Mouse (Mus musculus) stomach, embryonic 15.5 days (tissue): ENCODE results near the gene Poc1b. TPM values are rescaled to one million over a fixed set of nuclear protein-coding genes. Genes with fewer than 3 reads are reported as not detected.

Experiments
- ATAC-seq: fragments of 200-750 bp; cut with Nextera tagmentation; 2 replicates; pipeline ENCODE4 v1.8.0; 2017; ENCODE audit warnings: low read depth, moderate number of reproducible peaks, moderate TSS enrichment; ENCODE audit not compliant: insufficient read depth, low FRiP score
- H3K27ac ChIP-seq: fragments of 300-500 bp; sonication (generic); 2 replicates; pipeline ENCODE4 v1.5.1; 2015; ENCODE audit warnings: mild to moderate bottlenecking, inconsistent platforms
- H3K27me3 ChIP-seq: fragments of 300-500 bp; sonication (generic); replicated peaks from 2 replicates; pipeline ENCODE4 v1.6.1; 2015; ENCODE audit warnings: inconsistent platforms
- H3K36me3 ChIP-seq: fragments of 300-500 bp; sonication (generic); 2 replicates; pipeline ENCODE4 v1.6.1; 2015; ENCODE audit warnings: inconsistent platforms
- H3K4me1 ChIP-seq: fragments of 300-500 bp; sonication (generic); 2 replicates; pipeline ENCODE4 v1.6.1; 2015; ENCODE audit warnings: inconsistent platforms
- H3K4me2 ChIP-seq: fragments of 300-500 bp; sonication (generic); 2 replicates; pipeline ENCODE4 v1.6.1; 2015; ENCODE audit warnings: mild to moderate bottlenecking, inconsistent platforms
- H3K4me3 ChIP-seq: fragments of 300-500 bp; sonication (generic); replicated peaks from 2 replicates; pipeline ENCODE4 v1.5.1; 2015; ENCODE audit warnings: inconsistent platforms
- H3K9ac ChIP-seq: fragments of 300-500 bp; sonication (generic); 2 replicates; pipeline ENCODE4 v1.6.1; 2015; ENCODE audit warnings: inconsistent platforms
- H3K9me3 ChIP-seq: fragments of 300-500 bp; sonication (generic); 2 replicates; pipeline ENCODE4 v1.6.1; 2016; ENCODE audit warnings: inconsistent platforms
- WGBS: fragments of 180-500 bp; shearing (Covaris S2); methylation state at CpG from one replicate; pipeline ENCODE4 v1.1.7; 2015; 5-methylcytosine and 5-hydroxymethylcytosine counted together
- polyA plus RNA-seq: library from polyadenylated mRNA; unstranded; fragments of >200 nt; fragmentation: Nextera tagmentation; extraction: Ambion mirVana; gene quantifications from 2 replicates; pipeline ENCODE4 v1.2.1, GENCODE M21; 2015

The Poc1b gene
- polyA plus RNA-seq, 1 experiment from 2014 or later: 17.7 TPM

- no peak for ATAC-seq
- no peaks in the 10 kb centered on the region for H3K36me3 ChIP-seq
- no peaks in the 10 kb centered on the region for H3K9me3 ChIP-seq
- no peak overlapping the region for H3K27ac ChIP-seq
- H3K4me3 ChIP-seq: no peak overlapping the region
- WGBS: 56% methylated on average over 16 of the region's 16 CpGs
- 0 out of 2 replicates have a peak, but pooled peaks cover 3% of the 10 kb centered on the region for H3K4me1 ChIP-seq
- no peaks in the 10 kb centered on the region for H3K27me3 ChIP-seq
- H3K9ac ChIP-seq: no peak overlapping the region
- no peak overlapping the region for H3K4me2 ChIP-seq
Measured at GRCm38 (mm10) chr10:99241829-99242711, 135.2 kb downstream of the Poc1b start.

DNA sequence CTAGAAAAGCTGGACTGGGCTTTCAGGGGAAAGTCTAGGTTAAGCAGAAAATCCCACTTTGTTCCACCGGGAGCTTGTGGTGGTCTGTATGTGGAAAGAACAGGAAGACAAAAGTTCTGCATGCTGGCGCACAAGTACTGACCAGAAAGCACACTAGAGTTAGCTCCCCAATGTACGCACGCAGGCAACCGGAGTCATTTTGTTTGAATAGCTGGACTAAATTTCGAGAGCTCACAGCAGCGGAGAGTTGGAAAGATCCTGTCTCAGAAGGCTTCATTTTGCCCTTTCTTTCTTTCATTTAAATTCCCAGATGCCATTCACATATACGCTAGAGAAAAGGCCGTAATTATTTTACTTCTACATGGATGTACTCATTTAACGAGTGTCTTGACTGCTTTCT is 135.9 kb downstream of the Poc1b start:
- Histone ChIP-seq H3K36me3 (no peaks in the 10 kb centered on the region), H3K9me3 (no peaks in the 10 kb centered on the region), H3K9ac (no peak overlapping the region), H3K4me3 (no peak overlapping the region), H3K4me2 (no peak overlapping the region), H3K27ac (no peak overlapping the region), H3K27me3 (no peaks in the 10 kb centered on the region), H3K4me1 (0 out of 2 replicates have a peak, but pooled peaks cover 3% of the 10 kb centered on the region)
- 85% methylated on average over 10 of the region's 10 CpGs for WGBS
- ATAC-seq: no peak

DNA sequence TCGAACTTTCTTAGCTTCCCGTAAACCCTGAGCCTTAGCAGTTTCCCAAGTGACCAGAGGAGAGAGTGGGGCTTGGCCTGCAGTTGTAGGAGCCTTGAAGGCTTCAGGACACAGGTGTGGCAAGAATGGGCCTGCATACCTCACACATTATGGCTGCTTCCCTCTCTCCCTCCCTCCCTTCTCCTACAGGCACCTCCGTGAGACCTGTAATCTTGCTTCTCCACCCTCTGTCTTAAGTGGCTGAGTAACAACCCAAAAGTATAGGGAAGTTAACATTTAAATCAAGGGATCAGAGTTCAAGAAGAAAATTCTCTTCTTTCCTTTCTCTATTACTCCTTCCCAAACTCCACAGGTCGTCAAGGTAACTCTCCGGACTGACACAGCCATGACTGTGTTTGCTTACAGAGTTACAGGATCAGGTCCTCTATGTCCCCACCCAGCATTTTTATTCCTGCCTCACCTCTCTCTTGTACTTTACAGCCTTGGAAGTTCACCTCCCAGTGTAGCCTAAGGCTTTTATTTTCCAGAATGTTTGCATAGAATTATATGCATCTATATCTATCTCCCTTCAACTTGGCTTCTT is 137.2 kb downstream of the Poc1b start:
- no peaks in the 10 kb centered on the region for H3K9me3 ChIP-seq
- no peak overlapping the region for H3K9ac ChIP-seq
- H3K27ac ChIP-seq: no peak overlapping the region
- H3K4me1 ChIP-seq: 0 out of 2 replicates have a peak, but pooled peaks cover 3% of the 10 kb centered on the region
- H3K4me3 ChIP-seq: no peak overlapping the region
- WGBS: 49% methylated on average over 5 of the region's 5 CpGs
- H3K4me2 ChIP-seq: no peak overlapping the region
- no peak for ATAC-seq
- no peaks in the 10 kb centered on the region for H3K27me3 ChIP-seq
- no peaks in the 10 kb centered on the region for H3K36me3 ChIP-seq

GRCm38 (mm10) chr10:99244655-99245260 is 137.9 kb downstream of the Poc1b start:
- Histone ChIP-seq H3K36me3 (no peaks in the 10 kb centered on the region), H3K9ac (no peak overlapping the region), H3K9me3 (no peaks in the 10 kb centered on the region), H3K27me3 (no peaks in the 10 kb centered on the region), H3K27ac (no peak overlapping the region), H3K4me1 (0 out of 2 replicates have a peak, but pooled peaks cover 3% of the 10 kb centered on the region), H3K4me2 (no peak overlapping the region), H3K4me3 (no peak overlapping the region)
- ATAC-seq: no peak
- 19% methylated on average over 7 of the region's 7 CpGs for WGBS

DNA sequence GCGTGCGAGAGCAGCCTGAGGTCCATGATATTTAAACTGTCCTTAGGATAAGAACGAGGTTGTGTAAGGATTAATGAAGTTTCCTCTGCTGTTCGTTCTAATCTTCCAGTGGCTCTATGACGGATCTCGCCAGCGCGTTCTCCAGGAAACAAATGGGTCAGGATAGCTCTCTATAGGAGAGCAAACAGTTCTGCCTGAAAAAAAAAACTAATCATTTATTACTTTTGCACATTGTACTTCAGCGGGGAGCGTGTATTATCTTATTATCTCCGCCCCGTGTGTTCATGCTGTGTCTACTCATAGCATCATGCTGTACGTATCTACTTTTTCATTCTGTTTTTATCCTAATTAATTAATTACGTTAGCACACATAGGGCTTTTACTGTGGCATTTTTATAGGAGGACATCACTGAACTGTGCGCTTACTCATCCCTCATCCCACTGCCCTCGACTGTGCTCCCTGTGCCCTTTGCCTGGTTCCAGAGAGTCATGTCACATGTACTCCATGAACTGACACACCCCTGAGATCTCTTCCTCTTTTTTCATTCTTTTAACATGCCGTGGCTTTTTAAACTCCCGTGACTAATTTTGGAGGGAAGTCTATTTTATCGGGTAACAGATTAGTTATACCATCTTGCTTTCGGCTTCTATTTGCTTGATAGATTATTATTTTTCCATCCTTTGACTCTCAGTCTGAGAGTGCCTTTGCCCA is 140.1 kb downstream of the Poc1b start:
- Histone ChIP-seq H3K27me3 (no peaks in the 10 kb centered on the region), H3K4me1 (no peaks in the 10 kb centered on the region), H3K27ac (no peak overlapping the region), H3K9me3 (no peaks in the 10 kb centered on the region), H3K4me2 (no peak overlapping the region), H3K4me3 (no peak overlapping the region), H3K9ac (no peak overlapping the region), H3K36me3 (no peaks in the 10 kb centered on the region)
- ATAC-seq: no peak
- 78% methylated on average over 20 of the region's 20 CpGs for WGBS

Other genes with a start within 250 kb of the Poc1b start
- gene Atp2b1, start 192.6 kb upstream of the Poc1b start, polyA plus RNA-seq: 142 and 153 TPM in 2 replicates
- gene Galnt4, start 1.1 kb downstream of the Poc1b start, polyA plus RNA-seq: 26.2 and 30.0 TPM in 2 replicates
- not detected in 2 replicates for gene Phxr2, start 19.3 kb downstream of the Poc1b start, polyA plus RNA-seq
- 35.3 and 36.3 TPM in 2 replicates for gene Dusp6, start 156.2 kb downstream of the Poc1b start, polyA plus RNA-seq